Mouse (Mus musculus) lung, adult 2 months (tissue): ENCODE measurements around the gene Irf1. TPM values are rescaled to one million over a fixed set of nuclear protein-coding genes. Genes with fewer than 3 reads are reported as not detected.

Source experiments
- DNase-seq: peaks from one replicate; pipeline ENCODE4 v3.0.0; 2022
- H3K4me1 ChIP-seq: fragments of 200-500 bp; 2 replicates; pipeline ENCODE4 v1.6.1; 2011; ENCODE audit warnings: low read length; ENCODE audit not compliant: control insufficient read depth, insufficient read depth
- H3K4me3 ChIP-seq: fragments of 200-500 bp; replicated peaks from 2 replicates; pipeline ENCODE3; 2011; ENCODE audit warnings: low read depth, mild to moderate bottlenecking, control low read depth, low read length; ENCODE audit errors: extremely low read depth
- CTCF ChIP-seq: fragments of 200-500 bp; IDR thresholded peaks from 2 replicates; pipeline ENCODE4 v1.5.1; 2011; ENCODE audit warnings: mild to moderate bottlenecking, low read length, control low read depth; ENCODE audit not compliant: insufficient read depth
- POLR2A ChIP-seq: fragments of 200-500 bp; IDR thresholded peaks from 2 replicates; pipeline ENCODE4 v1.6.1; 2011; ENCODE audit warnings: low read depth, mild to moderate bottlenecking, control low read depth, low read length, borderline replicate concordance; ENCODE audit errors: extremely low read depth
- WGBS: fragments of 180-500 bp; shearing (Covaris S2); methylation state at CpG from one replicate; pipeline ENCODE4 v1.1.7; 2018; 5-methylcytosine and 5-hydroxymethylcytosine counted together
- polyA plus RNA-seq: library from polyadenylated mRNA; depleted of rRNA; stranded (reverse); fragments of >200 nt; gene quantifications from 2 replicates; pipeline ENCODE4 v1.2.3, GENCODE M21; 2012

Irf1 gene
- polyA plus RNA-seq, 1 experiment: 130 TPM

- TF ChIP-seq POLR2A (no peak), CTCF (no peak)
- WGBS: under 1% methylated on average over 74 of the region's 75 CpGs
Observed at GRCm38 (mm10) chr11:53770125-53770791, 444 bp downstream of the Irf1 start.

DNA sequence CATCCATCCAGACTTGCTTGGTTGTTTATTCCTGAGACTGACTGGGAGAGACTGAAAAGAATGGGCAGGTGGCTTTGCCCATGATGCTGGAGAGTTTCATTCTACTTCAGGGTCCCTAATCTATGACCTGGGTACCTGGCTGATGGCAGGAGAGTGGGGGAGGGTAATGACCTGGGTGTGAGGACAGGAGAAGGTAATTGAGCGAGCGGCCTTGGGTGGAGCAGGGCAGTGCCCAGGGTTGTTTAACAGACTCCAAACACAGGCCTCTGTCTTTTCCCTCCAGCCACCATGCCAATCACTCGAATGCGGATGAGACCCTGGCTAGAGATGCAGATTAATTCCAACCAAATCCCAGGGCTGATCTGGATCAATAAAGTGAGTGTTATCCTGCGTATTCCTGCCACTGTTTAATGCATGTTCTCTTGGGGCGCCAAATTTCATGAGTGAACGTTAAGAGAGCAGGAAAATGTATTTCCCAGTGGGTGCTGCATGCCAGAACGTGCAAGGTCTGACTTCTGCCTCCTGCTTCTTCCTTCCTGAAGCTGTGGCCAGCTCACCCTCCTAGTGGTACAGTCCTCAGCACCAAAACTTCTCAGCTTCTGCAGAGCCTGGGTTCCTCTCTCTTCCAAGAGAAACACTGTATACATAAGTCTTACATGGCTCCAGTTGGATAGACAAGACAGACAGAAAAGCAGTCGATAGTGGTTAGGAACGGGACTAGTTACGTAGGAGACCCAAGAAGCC is 1.4 kb downstream of the Irf1 start:
- 21% methylated on average over 11 of the region's 11 CpGs for WGBS
- TF ChIP-seq CTCF (no peak), POLR2A (no peak)
- peak overlapping the region; percentile 96 for H3K4me3 ChIP-seq
- peaks cover 36% of the 10 kb centered on the region for H3K4me1 ChIP-seq
- DNase-seq: no peak

More at GRCm38 (mm10) chr11:53770125-53770791, 444 bp downstream of the Irf1 start:
- Histone ChIP-seq H3K4me3 (peak overlapping the region; percentile 96), H3K4me1 (peaks cover 32% of the 10 kb centered on the region)
- peak; percentile 81 for DNase-seq

DNA sequence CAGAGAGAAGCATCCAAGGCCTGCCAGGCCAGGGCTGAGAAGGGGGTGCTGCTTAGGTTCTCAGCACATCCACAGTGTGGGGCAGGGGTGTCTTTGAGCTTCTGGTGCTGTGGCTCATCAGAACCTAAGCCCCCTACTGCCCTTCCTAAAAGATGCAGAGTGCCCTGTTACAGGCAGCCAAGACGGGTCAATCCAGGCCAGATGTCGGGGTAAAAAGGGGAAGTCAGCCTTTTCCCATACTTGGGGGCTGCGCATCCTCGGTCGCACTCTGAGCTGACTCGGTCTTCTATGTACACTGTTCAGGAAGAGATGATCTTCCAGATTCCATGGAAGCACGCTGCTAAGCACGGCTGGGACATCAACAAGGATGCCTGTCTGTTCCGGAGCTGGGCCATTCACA is 2.7 kb downstream of the Irf1 start:
- 51% methylated on average over 9 of the region's 9 CpGs for WGBS
- Histone ChIP-seq H3K4me3 (peak overlapping the region; percentile 39), H3K4me1 (peaks cover 36% of the 10 kb centered on the region)
- TF ChIP-seq CTCF (no peak), POLR2A (no peak)
- DNase-seq: no peak

DNA sequence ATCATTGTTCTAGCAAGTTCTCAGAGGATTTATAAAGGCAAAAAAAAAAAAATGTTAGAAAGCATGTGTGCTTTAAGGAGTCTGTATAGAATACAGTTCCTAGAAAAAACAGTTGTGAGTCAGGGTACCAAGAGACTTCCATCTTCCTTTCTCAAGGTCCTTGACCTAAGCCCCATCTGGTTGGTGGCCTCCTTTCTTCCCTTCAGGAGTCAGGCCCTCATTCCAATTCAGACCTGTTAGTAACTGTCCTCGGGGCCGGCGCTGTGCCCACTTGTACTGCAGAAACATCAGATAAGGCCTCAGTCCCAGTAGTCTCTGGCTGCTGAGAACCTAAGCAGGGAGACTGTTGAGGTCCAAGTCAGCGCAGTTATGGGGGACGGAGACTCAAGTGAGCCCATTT is 3.3 kb downstream of the Irf1 start, which contains the start of gene Gm17334:
Gene Gm17334 (minus strand): TSS at position 101 of the 400 bp plus-strand sequence.
- no peak for DNase-seq
- TF ChIP-seq CTCF (no peak), POLR2A (no peak)
- WGBS: 71% methylated on average over 5 of the region's 5 CpGs
- Histone ChIP-seq H3K4me3 (peak within 1 kb of the TSS; percentile 39), H3K4me1 (peaks cover 36% of the 10 kb centered on the region)

- DNase-seq: no peak
- WGBS: 69% methylated on average over 16 of the region's 16 CpGs
- Histone ChIP-seq H3K4me1 (peaks cover 36% of the 10 kb centered on the region), H3K4me3 (no peak overlapping the region)
- TF ChIP-seq CTCF (no peak), POLR2A (no peak)
Observed at GRCm38 (mm10) chr11:53773641-53774360, 4.0 kb downstream of the Irf1 start.

DNA sequence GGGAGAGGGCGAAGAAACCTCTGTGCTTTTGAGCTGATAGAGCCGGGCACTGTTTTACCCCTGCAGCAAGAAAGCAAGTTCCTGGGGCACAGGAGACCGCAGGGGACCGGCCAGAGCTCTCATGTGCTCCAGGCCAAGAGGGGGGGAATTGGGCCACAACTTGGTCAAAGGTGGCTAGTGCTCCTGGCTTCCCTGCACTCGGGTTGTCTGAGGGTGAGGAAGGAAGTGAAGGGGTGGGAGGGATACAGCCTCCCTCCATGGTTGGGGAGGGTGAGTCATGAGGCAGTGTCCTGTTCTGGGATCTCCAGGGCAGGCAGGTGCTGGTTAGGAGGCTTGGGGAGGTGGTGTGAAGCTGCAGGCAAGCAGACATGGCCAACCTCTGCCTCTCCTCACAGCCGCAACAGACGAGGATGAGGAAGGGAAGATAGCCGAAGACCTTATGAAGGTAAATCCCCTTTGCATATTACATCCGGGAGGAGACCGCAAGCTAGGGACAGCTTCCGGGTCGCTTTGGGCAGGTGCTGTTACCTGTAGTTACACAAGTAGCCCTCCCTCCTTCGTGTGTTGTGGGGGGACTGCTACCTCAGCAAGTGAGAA is 4.9 kb downstream of the Irf1 start:
- TF ChIP-seq CTCF: no peak
- TF ChIP-seq POLR2A: no peak; the same call in 1 of the 2 replicates
- H3K4me1 ChIP-seq: peaks cover 31% of the 10 kb centered on the region
- H3K4me3 ChIP-seq: no peak overlapping the region
- no peak for DNase-seq
- WGBS: 79% methylated on average over 13 of the region's 13 CpGs

DNA sequence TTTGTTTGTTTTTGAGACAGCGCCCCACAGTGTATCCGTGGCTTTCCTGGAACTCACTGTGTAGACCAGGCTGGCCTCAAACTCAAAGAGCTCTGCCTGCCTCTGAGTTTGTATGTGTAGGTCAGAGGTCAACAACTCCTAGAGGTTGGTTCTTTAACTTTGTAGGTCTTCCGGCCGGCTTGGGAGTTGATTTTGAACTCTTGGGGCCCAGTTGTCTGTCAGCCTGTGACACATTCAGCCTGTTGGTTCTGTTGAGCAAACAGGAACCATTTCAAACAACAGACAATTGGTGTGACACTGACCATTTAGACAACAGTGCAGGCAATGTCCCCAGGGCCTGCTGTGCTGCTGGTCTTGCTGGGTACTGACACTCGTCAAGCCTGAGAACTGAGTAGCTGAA is 7.9 kb downstream of the Irf1 start:
- WGBS: 44% methylated on average over 5 of the region's 5 CpGs
- no peak overlapping the region for H3K4me3 ChIP-seq
- DNase-seq: no peak
- no peak for TF ChIP-seq CTCF
- no peak for TF ChIP-seq POLR2A
- H3K4me1 ChIP-seq: peaks cover 23% of the 10 kb centered on the region

- TF ChIP-seq POLR2A (0 out of 2 replicates have a peak, but pooled peaks have one; percentile 11), CTCF (no peak)
- no peak for DNase-seq
- H3K4me3 ChIP-seq: no peak overlapping the region
- WGBS: 56% methylated on average over 5 of the region's 5 CpGs
- peaks cover 21% of the 10 kb centered on the region for H3K4me1 ChIP-seq
Observed at GRCm38 (mm10) chr11:53778455-53778854, 8.6 kb downstream of the Irf1 start.

DNA sequence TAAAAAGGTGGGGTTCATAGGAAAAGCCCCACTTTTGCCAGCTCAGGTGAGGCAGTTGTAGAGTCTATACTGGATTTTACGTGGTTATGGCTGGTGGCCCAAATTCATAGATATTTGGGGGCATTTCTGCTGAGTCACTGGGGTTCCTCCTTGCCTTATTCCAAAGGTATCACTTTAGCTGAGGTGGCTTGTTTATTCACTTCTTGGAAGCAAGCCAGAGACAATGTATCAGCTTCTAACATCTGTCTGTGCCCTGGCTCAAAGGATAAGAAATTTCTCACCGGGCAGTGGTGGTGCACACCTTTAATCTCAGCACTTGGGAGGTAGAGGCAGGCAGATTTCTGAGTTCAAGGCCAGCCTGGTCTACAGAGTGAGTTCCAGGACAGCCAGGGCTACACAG is 10.0 kb downstream of the Irf1 start:
- no peak for DNase-seq
- 38% methylated on average over 2 of the region's 2 CpGs for WGBS
- TF ChIP-seq CTCF (no peak), POLR2A (no peak)
- H3K4me3 ChIP-seq: no peak overlapping the region
- H3K4me1 ChIP-seq: peaks cover 13% of the 10 kb centered on the region
